Mouse (Mus musculus): ENCODE results near the gene Neurl3. TPM values are rescaled to one million over a fixed set of nuclear protein-coding genes. Genes with fewer than 3 reads are reported as not detected.

Neurl3 gene
- polyA plus RNA-seq, 1 experiment, result 0.03 TPM

DNA sequence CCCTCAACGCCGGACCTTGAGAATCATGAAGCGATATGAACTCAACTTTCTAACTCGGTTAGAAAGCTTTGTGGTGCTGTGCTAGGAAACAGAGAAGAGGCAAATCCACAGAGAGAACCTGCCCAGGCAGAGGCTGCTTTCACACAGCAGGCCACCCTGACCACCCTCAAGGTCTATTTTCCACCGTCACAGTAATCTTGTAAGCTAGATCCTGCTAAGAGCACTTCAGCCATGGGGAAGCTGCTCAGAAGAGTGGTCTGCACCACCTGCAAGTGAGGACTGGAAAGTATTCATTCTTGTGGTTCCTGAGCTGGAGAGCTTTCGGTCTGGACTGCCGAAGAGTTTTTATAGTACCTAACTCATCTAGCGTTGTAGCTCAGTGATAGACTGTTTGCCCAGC, 27.8 kb upstream of the Neurl3 start:
- Histone ChIP-seq H3K4me1 (ENCODE audit: control insufficient read depth) (peaks cover 2% of the 10 kb centered on the region), H3K9me3 (ENCODE audit: control insufficient read depth, low read length) (no peaks in the 10 kb centered on the region), H3K27me3 (ENCODE audit: control insufficient read depth) (peaks cover 81% of the 10 kb centered on the region), H3K36me3 (ENCODE audit: control insufficient read depth) (no peaks in the 10 kb centered on the region), H3K4me3 (replicated peaks) (no peak overlapping the region)
- no peak for TF ChIP-seq GATA1 (IDR thresholded peaks at IDR 0.05; ENCODE audit: low read length)
- TF ChIP-seq TAL1 (IDR thresholded peaks at IDR 0.05; ENCODE audit: low read length), result no peak

DNA sequence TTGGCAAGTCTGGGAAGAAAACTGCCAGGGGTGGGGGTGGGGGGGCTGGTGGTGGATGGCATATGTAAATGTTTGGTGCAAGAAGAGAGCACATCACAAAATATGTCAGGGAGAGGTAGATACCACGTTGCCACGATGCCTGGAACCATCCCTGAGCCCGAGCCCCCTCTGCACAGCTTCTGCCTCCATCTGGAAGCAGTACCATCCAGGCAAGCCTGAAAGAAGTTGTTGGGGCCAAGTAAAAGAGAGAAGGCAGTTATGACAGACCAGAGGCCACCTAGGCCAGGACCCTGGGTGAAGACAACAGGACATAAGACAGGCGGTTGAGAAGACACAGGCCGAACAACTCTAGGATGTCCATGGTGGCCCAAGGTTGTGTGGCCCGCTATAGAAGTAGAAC, 26.0 kb upstream of the Neurl3 start:
- no peaks in the 10 kb centered on the region for H3K4me1 ChIP-seq (ENCODE audit: control insufficient read depth)
- H3K9me3 ChIP-seq (ENCODE audit: control insufficient read depth, low read length), result no peaks in the 10 kb centered on the region
- peaks cover 91% of the 10 kb centered on the region for H3K27me3 ChIP-seq (ENCODE audit: control insufficient read depth)

DNA sequence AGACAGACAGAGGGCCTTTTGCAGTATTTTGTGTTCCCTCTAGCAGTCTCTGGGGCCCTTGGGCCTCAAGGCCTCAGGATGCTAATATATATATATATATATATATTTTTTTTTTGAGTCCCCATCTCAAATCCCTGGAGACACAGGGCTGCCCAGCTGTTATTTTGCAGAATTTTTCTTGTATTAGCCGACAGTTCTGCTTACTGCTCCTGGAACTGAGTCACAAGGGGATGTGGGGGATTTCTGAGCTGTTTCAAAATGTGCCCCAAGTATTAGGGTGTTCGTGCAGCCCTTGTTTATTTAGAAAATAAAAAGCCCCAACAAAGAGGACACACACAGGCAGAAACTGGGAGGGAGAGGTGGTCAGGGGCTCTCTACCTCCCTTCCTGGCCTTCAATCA, 25.2 kb upstream of the Neurl3 start:
- H3K9me3 ChIP-seq (ENCODE audit: control insufficient read depth, low read length), result no peaks in the 10 kb centered on the region
- peaks cover 90% of the 10 kb centered on the region for H3K27me3 ChIP-seq (ENCODE audit: control insufficient read depth)
- H3K4me1 ChIP-seq (ENCODE audit: control insufficient read depth), result no peaks in the 10 kb centered on the region
- no peak overlapping the region for H3K4me3 ChIP-seq (replicated peaks)
- no peaks in the 10 kb centered on the region for H3K36me3 ChIP-seq (ENCODE audit: control insufficient read depth)
- TF ChIP-seq TAL1 (IDR thresholded peaks at IDR 0.05; ENCODE audit: low read length) (no peak), GATA1 (IDR thresholded peaks at IDR 0.05; ENCODE audit: low read length) (no peak)

More for the DNA sequence above, 26.0 kb upstream of the Neurl3 start:
- TF ChIP-seq GATA1 (IDR thresholded peaks at IDR 0.05; ENCODE audit: low read length) (no peak), TAL1 (IDR thresholded peaks at IDR 0.05; ENCODE audit: low read length) (no peak)
- no peaks in the 10 kb centered on the region for H3K36me3 ChIP-seq (ENCODE audit: control insufficient read depth)
- H3K4me3 ChIP-seq (replicated peaks), result no peak overlapping the region

DNA sequence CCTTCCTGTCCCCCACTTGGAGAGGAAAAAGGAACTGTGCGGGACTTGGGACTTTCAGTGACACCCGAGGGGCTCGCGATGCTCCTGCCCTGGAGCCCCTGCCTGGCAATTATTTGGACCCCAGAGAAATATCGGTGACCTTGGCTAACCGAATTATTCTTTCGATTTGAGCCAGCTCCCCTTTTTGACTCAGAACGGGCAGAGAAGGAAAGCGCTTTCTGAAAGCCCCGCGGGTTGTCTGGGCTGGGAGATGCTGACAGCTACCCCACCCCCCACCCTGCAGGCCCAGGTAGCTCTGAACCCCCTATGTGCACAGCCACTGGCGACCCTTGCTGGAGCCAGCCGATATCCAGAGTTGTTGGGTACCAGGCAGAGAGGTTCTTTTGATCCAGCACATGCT, 24.6 kb upstream of the Neurl3 start:
- peaks cover 84% of the 10 kb centered on the region for H3K27me3 ChIP-seq (ENCODE audit: control insufficient read depth)
- TF ChIP-seq TAL1 (IDR thresholded peaks at IDR 0.05; ENCODE audit: low read length) (no peak), GATA1 (IDR thresholded peaks at IDR 0.05; ENCODE audit: low read length) (no peak)

DNA sequence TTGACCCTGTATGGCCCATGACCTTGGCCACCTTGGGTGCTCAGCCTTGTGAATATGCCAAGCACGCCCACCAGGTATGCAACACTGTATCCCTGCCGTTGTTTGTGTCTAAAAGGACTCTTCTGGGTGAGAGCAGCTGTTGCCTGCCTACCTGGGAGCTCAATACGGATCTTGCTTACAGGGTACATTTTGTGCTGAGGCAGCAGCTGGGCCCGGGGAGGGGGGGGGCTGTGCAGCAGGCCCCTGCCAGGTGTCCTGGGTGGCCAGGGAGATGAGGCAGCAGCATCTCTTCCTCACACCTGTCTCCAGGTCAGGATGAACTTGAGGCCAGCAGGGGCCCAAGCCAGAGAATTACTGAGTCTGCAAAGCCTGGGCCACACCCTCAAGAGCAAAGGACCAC, 23.6 kb upstream of the Neurl3 start:
- peaks cover 76% of the 10 kb centered on the region for H3K27me3 ChIP-seq (ENCODE audit: control insufficient read depth)
- H3K36me3 ChIP-seq (ENCODE audit: control insufficient read depth), result no peaks in the 10 kb centered on the region
- H3K9me3 ChIP-seq (ENCODE audit: control insufficient read depth, low read length), result no peaks in the 10 kb centered on the region
- no peaks in the 10 kb centered on the region for H3K4me1 ChIP-seq (ENCODE audit: control insufficient read depth)
- no peak overlapping the region for H3K4me3 ChIP-seq (replicated peaks)
- TF ChIP-seq TAL1 (IDR thresholded peaks at IDR 0.05; ENCODE audit: low read length) (no peak), GATA1 (IDR thresholded peaks at IDR 0.05; ENCODE audit: low read length) (no peak)

More for the DNA sequence above, 24.6 kb upstream of the Neurl3 start:
- Histone ChIP-seq H3K4me1 (ENCODE audit: control insufficient read depth) (no peaks in the 10 kb centered on the region), H3K9me3 (ENCODE audit: control insufficient read depth, low read length) (no peaks in the 10 kb centered on the region), H3K36me3 (ENCODE audit: control insufficient read depth) (no peaks in the 10 kb centered on the region), H3K4me3 (replicated peaks) (no peak overlapping the region)

DNA sequence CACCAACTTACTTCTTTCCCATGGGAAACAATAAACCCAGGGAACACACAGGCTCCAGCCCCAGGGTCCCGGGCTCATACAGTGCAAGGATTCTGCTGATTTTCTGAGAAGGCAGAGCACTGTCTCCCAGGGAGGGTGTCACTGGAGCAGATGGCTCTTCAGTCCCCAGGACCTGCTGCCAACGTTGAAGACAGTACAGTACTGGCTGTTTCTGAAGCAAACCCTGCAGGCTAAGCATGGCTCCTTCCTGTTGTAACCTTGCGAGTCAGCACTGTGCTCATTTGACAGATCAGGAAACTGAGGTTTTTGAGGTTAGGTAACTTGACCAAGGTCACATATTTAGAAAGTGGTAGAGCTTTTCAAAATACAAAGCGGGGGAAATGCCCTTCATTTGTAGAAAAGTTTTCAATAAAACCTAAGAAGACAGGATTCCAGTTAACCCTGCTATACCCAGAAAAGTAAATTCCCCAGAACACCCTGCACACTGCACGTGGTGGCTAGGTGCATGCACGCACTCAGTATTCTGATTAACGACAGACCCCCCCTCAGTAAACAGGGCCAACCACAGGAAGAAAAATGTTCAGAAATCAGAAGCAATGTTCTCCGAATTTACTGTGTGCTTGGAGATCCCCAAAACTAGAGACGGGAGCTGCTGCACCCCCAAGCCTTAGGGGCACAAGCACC, 22.1 kb upstream of the Neurl3 start:
- no peak for TF ChIP-seq TAL1 (IDR thresholded peaks at IDR 0.05; ENCODE audit: low read length)
- no peak for TF ChIP-seq GATA1 (IDR thresholded peaks at IDR 0.05; ENCODE audit: low read length)
- Histone ChIP-seq H3K4me3 (replicated peaks) (no peak overlapping the region), H3K9me3 (ENCODE audit: control insufficient read depth, low read length) (no peaks in the 10 kb centered on the region), H3K36me3 (ENCODE audit: control insufficient read depth) (no peaks in the 10 kb centered on the region), H3K4me1 (ENCODE audit: control insufficient read depth) (no peaks in the 10 kb centered on the region), H3K27me3 (ENCODE audit: control insufficient read depth) (peaks cover 61% of the 10 kb centered on the region)

DNA sequence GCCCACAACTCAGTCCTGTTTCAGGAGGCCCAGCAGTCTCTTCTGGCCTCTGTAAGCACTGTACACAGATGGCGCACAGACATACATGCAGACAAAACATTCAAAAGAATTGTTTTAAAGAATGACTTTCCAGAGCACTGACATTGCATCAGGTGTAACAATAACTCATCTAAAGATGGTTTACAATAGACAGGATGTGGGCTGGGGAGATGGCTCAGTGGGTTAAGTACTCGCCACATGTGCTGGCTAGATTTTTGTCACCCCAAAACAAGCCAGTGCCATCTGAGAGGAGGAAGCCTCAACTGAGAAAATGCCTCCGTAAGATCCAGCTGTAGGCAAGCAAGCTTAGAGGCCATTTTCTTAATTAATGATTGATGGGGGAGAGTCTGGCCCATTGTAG, 19.9 kb upstream of the Neurl3 start:
- H3K4me1 ChIP-seq (ENCODE audit: control insufficient read depth), result no peaks in the 10 kb centered on the region
- no peaks in the 10 kb centered on the region for H3K36me3 ChIP-seq (ENCODE audit: control insufficient read depth)
- H3K4me3 ChIP-seq (replicated peaks), result no peak overlapping the region
- H3K9me3 ChIP-seq (ENCODE audit: control insufficient read depth, low read length), result no peaks in the 10 kb centered on the region
- TF ChIP-seq GATA1 (IDR thresholded peaks at IDR 0.05; ENCODE audit: low read length), result no peak
- TF ChIP-seq TAL1 (IDR thresholded peaks at IDR 0.05; ENCODE audit: low read length), result no peak
- H3K27me3 ChIP-seq (ENCODE audit: control insufficient read depth), result peaks cover 42% of the 10 kb centered on the region

DNA sequence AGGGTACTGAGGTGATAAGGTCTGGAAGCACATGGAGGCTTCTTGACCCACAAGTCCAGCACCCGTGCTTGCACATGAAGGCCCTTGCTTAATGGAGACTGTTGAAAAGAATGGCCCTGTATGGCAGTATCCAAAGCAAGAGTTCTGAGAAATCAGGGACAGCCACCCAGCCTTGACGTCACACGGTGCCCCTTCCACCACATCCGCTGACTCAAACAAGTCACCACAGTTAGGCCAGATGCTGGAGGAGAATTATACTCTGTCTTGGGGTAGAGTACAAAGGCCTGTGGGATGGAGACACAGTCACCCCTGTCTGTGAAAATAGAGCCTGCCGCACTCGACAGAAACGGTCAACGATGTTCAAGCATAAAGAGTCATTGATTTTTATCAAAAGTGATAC, 19.0 kb upstream of the Neurl3 start:
- TF ChIP-seq TAL1 (IDR thresholded peaks at IDR 0.05; ENCODE audit: low read length) (no peak), GATA1 (IDR thresholded peaks at IDR 0.05; ENCODE audit: low read length) (no peak)
- no peaks in the 10 kb centered on the region for H3K36me3 ChIP-seq (ENCODE audit: control insufficient read depth)
- H3K4me1 ChIP-seq (ENCODE audit: control insufficient read depth), result no peaks in the 10 kb centered on the region
- H3K9me3 ChIP-seq (ENCODE audit: control insufficient read depth, low read length), result no peaks in the 10 kb centered on the region
- no peak overlapping the region for H3K4me3 ChIP-seq (replicated peaks)
- peaks cover 33% of the 10 kb centered on the region for H3K27me3 ChIP-seq (ENCODE audit: control insufficient read depth)

DNA sequence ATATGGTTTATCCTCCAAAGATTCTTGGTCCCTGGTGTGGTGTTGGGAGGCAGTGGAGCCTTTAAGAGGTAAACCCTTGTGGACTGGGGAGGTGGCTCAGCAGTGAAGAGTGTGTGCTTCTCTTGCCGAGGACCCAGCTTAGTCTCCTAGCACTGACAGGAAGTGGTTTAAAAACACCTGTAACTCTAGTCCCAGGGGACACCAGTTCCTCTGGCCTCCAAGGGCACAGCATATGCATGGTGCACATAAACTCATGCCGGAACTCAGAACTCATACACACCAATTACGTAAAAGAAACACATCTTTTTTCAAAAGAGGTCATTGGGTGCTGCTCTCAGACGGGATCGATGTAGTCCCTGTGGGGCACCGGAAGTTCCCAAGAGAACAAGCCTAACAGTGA, 7.4 kb upstream of the Neurl3 start:
- no peak for TF ChIP-seq GATA1 (IDR thresholded peaks at IDR 0.05; ENCODE audit: low read length)
- TF ChIP-seq TAL1 (IDR thresholded peaks at IDR 0.05; ENCODE audit: low read length), result no peak
- Histone ChIP-seq H3K4me1 (ENCODE audit: control insufficient read depth) (no peaks in the 10 kb centered on the region), H3K4me3 (replicated peaks) (no peak overlapping the region), H3K9me3 (ENCODE audit: control insufficient read depth, low read length) (no peaks in the 10 kb centered on the region), H3K36me3 (ENCODE audit: control insufficient read depth) (no peaks in the 10 kb centered on the region), H3K27me3 (ENCODE audit: control insufficient read depth) (no peaks in the 10 kb centered on the region)

DNA sequence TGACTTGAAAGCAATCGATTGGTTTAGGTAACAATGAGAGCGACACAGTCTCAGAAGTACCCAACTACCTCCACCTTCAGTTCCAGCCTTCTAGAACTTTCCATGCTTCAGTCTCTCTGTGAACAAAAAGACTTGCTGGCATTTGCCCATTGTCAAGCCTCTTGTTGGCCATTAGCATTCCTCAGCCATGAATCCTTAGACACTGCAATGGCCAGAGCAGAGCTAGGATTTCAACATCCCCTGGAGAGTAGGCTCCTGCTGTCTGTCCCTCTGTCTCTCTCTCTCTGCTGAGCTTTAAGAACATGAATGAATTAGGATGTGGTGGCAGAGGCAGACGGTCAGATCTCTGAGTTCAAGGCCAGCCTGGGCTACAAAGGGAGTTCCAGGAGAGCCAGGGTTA, 6.5 kb upstream of the Neurl3 start:
- Histone ChIP-seq H3K27me3 (ENCODE audit: control insufficient read depth) (no peaks in the 10 kb centered on the region), H3K4me1 (ENCODE audit: control insufficient read depth) (peaks cover 6% of the 10 kb centered on the region), H3K36me3 (ENCODE audit: control insufficient read depth) (no peaks in the 10 kb centered on the region), H3K9me3 (ENCODE audit: control insufficient read depth, low read length) (no peaks in the 10 kb centered on the region), H3K4me3 (replicated peaks) (no peak overlapping the region)
- TF ChIP-seq TAL1 (IDR thresholded peaks at IDR 0.05; ENCODE audit: low read length), result no peak
- no peak for TF ChIP-seq GATA1 (IDR thresholded peaks at IDR 0.05; ENCODE audit: low read length)

All from erythroblast, embryonic 14.5 days (primary cell).